21 mouse cellular contexts compared by ENCODE assay signal in the genomic region with DNA sequence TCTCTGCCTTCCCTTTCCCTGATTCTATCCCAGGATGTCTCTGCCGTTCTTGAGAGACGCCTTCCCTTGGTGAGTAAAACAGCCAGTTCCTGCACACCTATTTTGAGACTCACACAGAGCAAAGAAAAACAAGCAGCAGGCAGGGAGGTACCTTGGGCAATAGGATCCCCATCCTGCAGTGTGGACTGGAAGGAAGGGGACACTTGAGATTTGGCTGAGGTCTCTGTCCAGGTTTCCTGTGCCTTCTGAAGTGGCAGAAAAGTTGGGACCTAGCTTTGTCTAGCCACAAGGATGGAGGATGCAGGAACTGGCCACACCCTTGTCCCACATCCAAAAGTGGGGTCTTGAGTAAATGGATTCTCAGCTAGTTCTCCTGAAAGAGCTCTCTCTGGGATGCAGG. TPM values are rescaled to one million over a fixed set of nuclear protein-coding genes. Genes with fewer than 3 reads are reported as not detected.
A peak's percentile ranks its signal among the peaks of the same experiment; 100 is the strongest.
DNase-seq lines count a peak whose midpoint lies in the region; ATAC-seq and TF ChIP-seq lines count a peak whose summit lies in the region.
"Had no signal": no experiment of that assay in that cellular context is flagged by ENCODE, and none has a peak within 500 bp of the region (broad histone marks: within the 10 kb centered on the region; RNA-seq: fewer than 3 reads in every experiment).

No protein-coding gene starts in this region.

- no peak overlapping the region for H3K4me3 ChIP-seq in heart, embryonic 10.5 days
- H3K4me3 ChIP-seq in heart, embryonic 12.5 days = no peak overlapping the region
- H3K4me3 ChIP-seq in kidney, embryonic 15.5 days (replicated peaks) = no peak overlapping the region
- H3K4me3 ChIP-seq in testis, adult 2 months (ENCODE audit: control insufficient read depth, low read depth, low read length) = peak overlapping the region; percentile 17
- H3K4me3 ChIP-seq: hindbrain, embryonic 13.5 days; layer of hippocampus, adult 2 months; midbrain, embryonic 13.5 days; neural tube, embryonic 12.5 days had no signal

- H3K4me2 ChIP-seq in heart, embryonic 12.5 days = no peak overlapping the region
- no peak overlapping the region for H3K4me2 ChIP-seq in kidney, embryonic 15.5 days
- H3K4me2 ChIP-seq: hindbrain, embryonic 13.5 days; midbrain, embryonic 13.5 days; neural tube, embryonic 12.5 days had no signal

- no peaks in the 10 kb centered on the region for H3K27me3 ChIP-seq in heart, embryonic 10.5 days (ENCODE audit: insufficient read depth, poor library complexity, severe bottlenecking)
- H3K27me3 ChIP-seq in heart, embryonic 12.5 days (replicated peaks) = peaks cover 21% of the 10 kb centered on the region
- peaks cover 7% of the 10 kb centered on the region; the same call in 1 of the 2 replicates for H3K27me3 ChIP-seq in kidney, embryonic 15.5 days
- H3K27me3 ChIP-seq in testis, adult 2 months (ENCODE audit: control insufficient read depth, insufficient read depth, low read length) = no peaks in the 10 kb centered on the region
- H3K27me3 ChIP-seq: hindbrain, embryonic 13.5 days; midbrain, embryonic 13.5 days; neural tube, embryonic 12.5 days had no signal

- TF ChIP-seq POLR2A in testis, adult 2 months (IDR thresholded peaks at IDR 0.05; ENCODE audit: control insufficient read depth, low read depth, low read length) = no peak

- 64% methylated on average over 2 of the region's 2 CpGs for WGBS in heart, embryonic 10.5 days
- WGBS in heart, embryonic 12.5 days = 57% methylated on average over 2 of the region's 2 CpGs
- WGBS in kidney, embryonic 15.5 days = 72% methylated on average over 2 of the region's 2 CpGs

- H3K9me3 ChIP-seq in heart, embryonic 10.5 days = no peaks in the 10 kb centered on the region
- peaks cover 4% of the 10 kb centered on the region for H3K9me3 ChIP-seq in heart, embryonic 12.5 days (replicated peaks)
- peaks cover 12% of the 10 kb centered on the region; the same call in 1 of the 2 replicates for H3K9me3 ChIP-seq in kidney, embryonic 15.5 days (replicated peaks)
- H3K9me3 ChIP-seq: midbrain, embryonic 13.5 days had no signal

- no peak overlapping the region for H3K9ac ChIP-seq in heart, embryonic 12.5 days
- H3K9ac ChIP-seq in kidney, embryonic 15.5 days = no peak overlapping the region
- H3K9ac ChIP-seq: hindbrain, embryonic 13.5 days; liver, embryonic 14.5 days; midbrain, embryonic 13.5 days; neural tube, embryonic 12.5 days had no signal

- no peak for DNase-seq in heart, embryonic 10.5 days (ENCODE audit: low spot score)
- no peak for DNase-seq in kidney, adult 11 months
- no peak for DNase-seq in testis, postnatal 10 days (ENCODE audit: low spot score)
- no peak for DNase-seq in Muller cell, postnatal 12 days (ENCODE audit: inconsistent ontology term)
- DNase-seq: adrenal gland, postnatal 36 days; B cell, adult 2 months; cerebellum, adult 11-12 months; cerebellum, postnatal 14 days; embryo, embryonic 11 days; layer of hippocampus, postnatal 36 days; right cerebral cortex, postnatal 4 days had no signal

- H3K27ac ChIP-seq in heart, embryonic 10.5 days = peak overlapping the region; percentile 67; the same call in 1 of the 2 replicates
- no peak overlapping the region for H3K27ac ChIP-seq in heart, embryonic 12.5 days (ENCODE audit: poor library complexity, severe bottlenecking)
- 0 out of 2 replicates have a peak overlapping the region, but pooled peaks have one; percentile 1 for H3K27ac ChIP-seq in kidney, embryonic 15.5 days
- H3K27ac ChIP-seq in testis, adult 2 months (ENCODE audit: control insufficient read depth, insufficient read depth, low read depth, low read length) = no peak overlapping the region
- H3K27ac ChIP-seq: hindbrain, embryonic 13.5 days; kidney, postnatal 0 days; layer of hippocampus, adult 2 months; liver, embryonic 14.5 days; midbrain, embryonic 13.5 days; neural tube, embryonic 12.5 days had no signal

- TF ChIP-seq CTCF in testis, adult 2 months (IDR thresholded peaks at IDR 0.05; ENCODE audit: control insufficient read depth, insufficient read depth, insufficient replicate concordance, low read depth, low read length) = no peak

- peaks cover 44% of the 10 kb centered on the region for H3K4me1 ChIP-seq in heart, embryonic 10.5 days
- H3K4me1 ChIP-seq in heart, embryonic 12.5 days (replicated peaks) = peaks cover 38% of the 10 kb centered on the region
- H3K4me1 ChIP-seq in kidney, embryonic 15.5 days = peaks cover 28% of the 10 kb centered on the region
- peaks cover 7% of the 10 kb centered on the region; the same call in 1 of the 2 replicates for H3K4me1 ChIP-seq in testis, adult 2 months (ENCODE audit: control insufficient read depth, insufficient read depth, low read length)
- H3K4me1 ChIP-seq: hindbrain, embryonic 13.5 days; midbrain, embryonic 13.5 days had no signal

- ATAC-seq in heart, embryonic 12.5 days (ENCODE audit: insufficient number of reproducible peaks, low FRiP score) = no peak
- no peak for ATAC-seq in kidney, embryonic 15.5 days (replicated peaks; ENCODE audit: low FRiP score)
- ATAC-seq: inflammation-experienced regulatory T-cells, adult 6 months; midbrain, embryonic 13.5 days had no signal

- H3K36me3 ChIP-seq in heart, embryonic 10.5 days = no peaks in the 10 kb centered on the region
- no peaks in the 10 kb centered on the region for H3K36me3 ChIP-seq in heart, embryonic 12.5 days
- H3K36me3 ChIP-seq in kidney, embryonic 15.5 days = no peaks in the 10 kb centered on the region
- no peaks in the 10 kb centered on the region for H3K36me3 ChIP-seq in testis, adult 2 months (ENCODE audit: control insufficient read depth, insufficient read depth, low read length)
- H3K36me3 ChIP-seq: hindbrain, embryonic 13.5 days; midbrain, embryonic 13.5 days; neural tube, embryonic 12.5 days had no signal

RNA-seq across cellular contexts. Expression of a gene that starts 43.2 kb away (rescaled TPM):
- polyA plus RNA-seq in heart, embryonic 10.5 days (2016; fragmentation: Nextera tagmentation; extraction: Ambion mirVana) = 1.4 and 2.4 TPM in 2 replicates
- polyA plus RNA-seq in heart, embryonic 12.5 days (2016; fragmentation: Nextera tagmentation; extraction: Ambion mirVana) = 1.5 and 1.6 TPM in 2 replicates
- 1.1 and 1.6 TPM in 2 replicates for polyA plus RNA-seq in kidney, embryonic 15.5 days (2015; fragmentation: Nextera tagmentation; extraction: Ambion mirVana)
- polyA plus RNA-seq in testis, adult 2 months (2012; rRNA removed) = 0.61 and 0.62 TPM in 2 replicates
- polyA plus RNA-seq: inflammation-experienced regulatory T-cells, adult 6 months; liver, embryonic 14.5 days had no signal

Comparison
In these comparisons a context has a peak if more than half of its experiments do, and no peak if none do; other contexts are left out.
1. H3K27ac ChIP-seq: peak in heart, embryonic 10.5 days (single experiment) and kidney, embryonic 15.5 days (single experiment); none in heart, embryonic 12.5 days (single experiment) and testis, adult 2 months (single experiment).